Mouse (Mus musculus) brain, adult 2 months (tissue): Measurements from ENCODE around the gene Gpx6.

Experiments
- DNase-seq: peaks from one replicate; pipeline ENCODE4 v3.0.0; 2011; ENCODE audit warnings: low read depth, low spot score

Gpx6 gene

GRCm38 (mm10) chr13:21323405-21323804 is 11.5 kb downstream of the Gpx6 start:
- no peak for DNase-seq

GRCm38 (mm10) chr13:21326191-21326590 is 14.3 kb downstream of the Gpx6 start:
- peak; percentile 43 for DNase-seq

- peak; percentile 89 for DNase-seq
These were observed 14.8 kb downstream of the Gpx6 start for GRCm38 (mm10) chr13:21326657-21327211.

GRCm38 (mm10) chr13:21327424-21327823 is 15.5 kb downstream of the Gpx6 start:
- DNase-seq: peak; percentile 9

- DNase-seq: no peak
These were observed 34.7 kb downstream of the Gpx6 start, which contains the start of gene Olfr1367 for GRCm38 (mm10) chr13:21346610-21347009. Olfr1367 (plus strand) TSS chr13:21346910.

GRCm38 (mm10) chr13:21350593-21350992 is 38.7 kb downstream of the Gpx6 start:
- DNase-seq: no peak

GRCm38 (mm10) chr13:21362621-21363248 is 50.8 kb downstream of the Gpx6 start, which contains the start of gene Zscan12:
Zscan12 (plus strand) TSS chr13:21362820.
- DNase-seq: peak; percentile 99

GRCm38 (mm10) chr13:21363719-21364118 is 51.8 kb downstream of the Gpx6 start:
- no peak for DNase-seq

GRCm38 (mm10) chr13:21366635-21367034 is 54.7 kb downstream of the Gpx6 start:
- DNase-seq: no peak
